In the genomic region with DNA sequence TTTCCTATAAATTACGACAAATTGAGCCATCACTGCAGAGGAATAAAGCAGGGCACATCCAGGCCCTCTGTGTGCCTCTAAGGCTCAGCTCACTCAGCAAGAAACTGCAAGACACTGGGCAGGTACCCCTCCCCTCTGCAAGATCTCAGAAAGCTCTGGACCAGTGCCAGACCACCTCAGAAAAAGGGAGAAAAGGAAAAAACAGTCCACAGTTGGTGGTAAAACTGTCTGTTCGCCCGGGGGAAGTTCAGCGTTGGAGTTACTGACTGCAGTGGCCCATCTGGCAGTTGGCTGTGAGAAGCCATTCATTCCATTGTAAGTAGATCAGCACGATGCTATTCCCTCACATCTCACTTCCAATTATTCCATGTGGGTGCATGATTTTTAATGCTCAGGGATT, we compare ENCODE assay signal across 12 mouse cellular contexts. TPM values are rescaled to one million over a fixed set of nuclear protein-coding genes. Genes with fewer than 3 reads are reported as not detected.
DNase-seq lines count a peak whose midpoint lies in the region; ATAC-seq and TF ChIP-seq lines count a peak whose summit lies in the region.
"Had no signal": no experiment of that assay in that cellular context is flagged by ENCODE, and none has a peak within 500 bp of the region (broad histone marks: within the 10 kb centered on the region; RNA-seq: fewer than 3 reads in every experiment).

No protein-coding gene starts in this region.

- H3K4me3 ChIP-seq in hindbrain, embryonic 16.5 days (ENCODE audit: low read length): no peak overlapping the region
- no peak overlapping the region for H3K4me3 ChIP-seq in hindbrain, embryonic 12.5 days
- no peak overlapping the region for H3K4me3 ChIP-seq in gastrocnemius, adult 2 months
- H3K4me3 ChIP-seq: erythroblast, embryonic 14.5 days had no signal

- no peak overlapping the region for H3K9ac ChIP-seq in hindbrain, embryonic 16.5 days (ENCODE audit: low read depth, low read length)
- H3K9ac ChIP-seq in hindbrain, embryonic 12.5 days: no peak overlapping the region

- no peak overlapping the region for H3K27ac ChIP-seq in hindbrain, embryonic 16.5 days (ENCODE audit: low read depth, low read length)
- H3K27ac ChIP-seq in hindbrain, embryonic 12.5 days: no peak overlapping the region
- no peak overlapping the region for H3K27ac ChIP-seq in gastrocnemius, adult 2 months

- 32% methylated on average over 5 of the region's 5 CpGs for WGBS in hindbrain, embryonic 16.5 days
- WGBS in hindbrain, embryonic 12.5 days: 57% methylated on average over 5 of the region's 5 CpGs

- ATAC-seq in hindbrain, embryonic 16.5 days: peak; percentile 56; the same call in 1 of the 2 replicates
- no peak for ATAC-seq in hindbrain, embryonic 12.5 days (ENCODE audit: low FRiP score)
- peak; percentile 77 to 79 for ATAC-seq in hematopoietic stem cell, adult 5-6 weeks (replicated peaks in 1 of 2; ENCODE audit: insufficient read depth in 1 of 2, low FRiP score in 2 of 2, low TSS enrichment in 1 of 2, low read depth in 1 of 2, poor library complexity in 2 of 2, severe bottlenecking in 2 of 2)
- ATAC-seq: CD4-positive, CD25-positive, alpha-beta regulatory T cell, adult 4 months had no signal

- TF ChIP-seq CTCF in gastrocnemius, adult 2 months (IDR thresholded peaks at IDR 0.05): no peak

- H3K4me2 ChIP-seq in hindbrain, embryonic 16.5 days (ENCODE audit: low read length): no peak overlapping the region
- H3K4me2 ChIP-seq in hindbrain, embryonic 12.5 days (replicated peaks): no peak overlapping the region

- DNase-seq in cerebellum, adult 8-10 months: peak; percentile 1
- DNase-seq in left cerebral cortex, postnatal 36 days (ENCODE audit: low spot score in 2 of 2): peak; percentile 58 to 68
- DNase-seq in embryo, embryonic 9.5 days (ENCODE audit: extremely low spot score): no peak
- no peak for DNase-seq in adrenal gland, adult (ENCODE audit: inconsistent age in 2 of 2, low spot score in 1 of 2)
- DNase-seq in gastrocnemius, adult 2 months: no peak
- DNase-seq: adrenal gland, postnatal 36 days had no signal

- H3K36me3 ChIP-seq in hindbrain, embryonic 16.5 days (ENCODE audit: control insufficient read depth, insufficient read depth, low read length): no peaks in the 10 kb centered on the region
- H3K36me3 ChIP-seq in hindbrain, embryonic 12.5 days: no peaks in the 10 kb centered on the region

- intact Hi-C loops in left cerebral cortex, postnatal 36 days (cut with DNase I): no loop called here
- intact Hi-C loops in gastrocnemius, adult 2 months (cut with DNase I): no loop called here

- H3K27me3 ChIP-seq in hindbrain, embryonic 16.5 days (replicated peaks; ENCODE audit: control insufficient read depth, insufficient read depth, low read length): no peaks in the 10 kb centered on the region
- no peaks in the 10 kb centered on the region for H3K27me3 ChIP-seq in hindbrain, embryonic 12.5 days

- peaks cover 4% of the 10 kb centered on the region; the same call in 1 of the 2 replicates for H3K9me3 ChIP-seq in hindbrain, embryonic 16.5 days (ENCODE audit: control insufficient read depth, low read length)
- peaks cover 5% of the 10 kb centered on the region; the same call in 1 of the 2 replicates for H3K9me3 ChIP-seq in hindbrain, embryonic 12.5 days (replicated peaks)

- H3K4me1 ChIP-seq in hindbrain, embryonic 16.5 days (ENCODE audit: control insufficient read depth, insufficient read depth, low read depth, low read length): peaks cover 9% of the 10 kb centered on the region
- no peaks in the 10 kb centered on the region for H3K4me1 ChIP-seq in hindbrain, embryonic 12.5 days

RNA-seq across cellular contexts. Expression of gene Dscam, which starts 39.4 kb away (rescaled TPM):
- 11.7 and 13.1 TPM in 2 replicates for polyA plus RNA-seq in hindbrain, embryonic 16.5 days (2015; fragmentation: Nextera tagmentation; extraction: Ambion mirVana)
- 3.3 and 4.5 TPM in 2 replicates for polyA plus RNA-seq in hindbrain, embryonic 12.5 days (2016; fragmentation: Nextera tagmentation; extraction: Ambion mirVana)
- total RNA-seq in hematopoietic stem cell, adult 5-6 weeks (2017): 0.25 and 1.2 TPM in 2 replicates
- total RNA-seq in left cerebral cortex, postnatal 36 days (2021): 10 to 100 TPM; 44.8 to 47.8 TPM
- total RNA-seq in gastrocnemius, adult 2 months (2021): not detected
- total RNA-seq: liver, adult 2 months had no signal
- polyA plus RNA-seq: erythroblast, embryonic 14.5 days; liver, adult 2 months had no signal

Comparison
In these comparisons a context has a peak if more than half of its experiments do, and no peak if none do; other contexts are left out.
1. DNase-seq: peak in cerebellum, adult 8-10 months (single experiment) and left cerebral cortex, postnatal 36 days (2 of 2); none in embryo, embryonic 9.5 days (single experiment), adrenal gland, adult (0 of 2) and gastrocnemius, adult 2 months (single experiment).
2. RNA of gene Dscam, which starts 39.4 kb away (total RNA-seq): 44.8 to 47.8 TPM in left cerebral cortex, postnatal 36 days; 0.25 to 1.2 TPM in hematopoietic stem cell, adult 5-6 weeks and not detected in gastrocnemius, adult 2 months; every median in the first group is over 10 times any median in the second.